Mouse (Mus musculus) bone marrow, adult 2 months (tissue): ENCODE results near the gene Fry. TPM values are rescaled to one million over a fixed set of nuclear protein-coding genes. Genes with fewer than 3 reads are reported as not detected.

Experiments used
- H3K27ac ChIP-seq: fragments of 200-500 bp; 2 replicates; pipeline ENCODE4 v1.5.1; 2012; ENCODE audit warnings: low read depth, mild to moderate bottlenecking, control low read depth, inconsistent platforms, low read length; ENCODE audit not compliant: control insufficient read depth, poor library complexity, insufficient read depth
- H3K4me1 ChIP-seq: fragments of 200-500 bp; 2 replicates; pipeline ENCODE4 v1.6.1; 2011; ENCODE audit warnings: low read length; ENCODE audit not compliant: control insufficient read depth, insufficient read depth
- H3K4me3 ChIP-seq: fragments of 200-500 bp; replicated peaks from 2 replicates; pipeline ENCODE3; 2011; ENCODE audit warnings: mild to moderate bottlenecking, low read depth, low read length, control low read depth; ENCODE audit not compliant: control insufficient read depth
- CTCF ChIP-seq: fragments of 200-500 bp; IDR thresholded peaks from 2 replicates; pipeline ENCODE4 v1.5.1; 2011; ENCODE audit warnings: low read length, control low read depth; ENCODE audit not compliant: control insufficient read depth, insufficient read depth
- POLR2A ChIP-seq: fragments of 200-500 bp; IDR thresholded peaks from 2 replicates; pipeline ENCODE4 v1.6.1; 2011; ENCODE audit warnings: low read depth, mild to moderate bottlenecking, control low read depth, low read length, borderline replicate concordance; ENCODE audit not compliant: control insufficient read depth
- WGBS: fragments of 180-500 bp; shearing (Covaris S2); methylation state at CpG from one replicate; pipeline ENCODE4 v1.1.7; 2018; 5-methylcytosine and 5-hydroxymethylcytosine counted together
- polyA plus RNA-seq: library from polyadenylated mRNA; stranded (reverse); fragments of >200 nt; gene quantifications from 2 replicates; pipeline ENCODE4 v1.2.4, GENCODE M21; 2011; ENCODE audit warnings: low replicate concordance; ENCODE audit not compliant: missing spikeins, insufficient read depth, insufficient read length

Fry gene
- polyA plus RNA-seq, 1 experiment, result 20.0 TPM

GRCm38 (mm10) chr5:150207596-150207995 lies 89.2 kb downstream of the Fry start:
- 89% methylated on average over 18 of the region's 18 CpGs for WGBS
- TF ChIP-seq POLR2A (no peak), CTCF (no peak)
- Histone ChIP-seq H3K27ac (no peak overlapping the region), H3K4me1 (no peaks in the 10 kb centered on the region; the same call in 1 of the 2 replicates), H3K4me3 (no peak overlapping the region)

GRCm38 (mm10) chr5:150208009-150208408 lies 89.6 kb downstream of the Fry start:
- Histone ChIP-seq H3K4me3 (no peak overlapping the region), H3K4me1 (no peaks in the 10 kb centered on the region; the same call in 1 of the 2 replicates), H3K27ac (no peak overlapping the region)
- 77% methylated on average over 7 of the region's 7 CpGs for WGBS
- no peak for TF ChIP-seq CTCF
- no peak for TF ChIP-seq POLR2A

GRCm38 (mm10) chr5:150214081-150214480 lies 95.6 kb downstream of the Fry start:
- Histone ChIP-seq H3K27ac (no peak overlapping the region), H3K4me1 (no peaks in the 10 kb centered on the region), H3K4me3 (no peak overlapping the region)
- 84% methylated on average over 6 of the region's 6 CpGs for WGBS
- TF ChIP-seq POLR2A (no peak), CTCF (no peak)

GRCm38 (mm10) chr5:150216066-150216465 lies 97.6 kb downstream of the Fry start:
- no peaks in the 10 kb centered on the region for H3K4me1 ChIP-seq
- H3K4me3 ChIP-seq, result no peak overlapping the region
- no peak for TF ChIP-seq CTCF
- no peak for TF ChIP-seq POLR2A
- WGBS, result 54% methylated on average over 11 of the region's 11 CpGs
- H3K27ac ChIP-seq, result no peak overlapping the region

GRCm38 (mm10) chr5:150219457-150219856 lies 101.0 kb downstream of the Fry start:
- WGBS, result 70% methylated on average over 8 of the region's 8 CpGs

GRCm38 (mm10) chr5:150220333-150220732 lies 101.9 kb downstream of the Fry start:
- Histone ChIP-seq H3K27ac (no peak overlapping the region), H3K4me1 (no peaks in the 10 kb centered on the region), H3K4me3 (no peak overlapping the region)
- TF ChIP-seq POLR2A (no peak), CTCF (peak; percentile 64)
- WGBS, result 39% methylated on average over 7 of the region's 7 CpGs

More at GRCm38 (mm10) chr5:150219457-150219856, 101.0 kb downstream of the Fry start:
- Histone ChIP-seq H3K27ac (no peak overlapping the region), H3K4me1 (no peaks in the 10 kb centered on the region), H3K4me3 (no peak overlapping the region)
- no peak for TF ChIP-seq POLR2A

- Histone ChIP-seq H3K4me3 (no peak overlapping the region), H3K4me1 (no peaks in the 10 kb centered on the region), H3K27ac (no peak overlapping the region)
- 84% methylated on average over 6 of the region's 6 CpGs for WGBS
- TF ChIP-seq CTCF (no peak), POLR2A (no peak)
Observed at GRCm38 (mm10) chr5:150221806-150222205, 103.4 kb downstream of the Fry start.

- no peak overlapping the region for H3K27ac ChIP-seq
- WGBS, result 87% methylated on average over 10 of the region's 10 CpGs
- H3K4me3 ChIP-seq, result no peak overlapping the region
- H3K4me1 ChIP-seq, result no peaks in the 10 kb centered on the region
- TF ChIP-seq CTCF, result no peak
- TF ChIP-seq POLR2A, result no peak
Observed at GRCm38 (mm10) chr5:150223546-150224239, 105.2 kb downstream of the Fry start.
